Mouse (Mus musculus): ENCODE measurements at regions not wholly inside any gene's neighbourhood (a gene's known extent, or its start where the extent isn't known, plus 50 kb on each side); places are given as distances from the start of the nearest gene placed in this dataset.

GRCm38 (mm10) chr17:51526464-51526863 is 306.6 kb downstream of the Satb1 start:
- Histone ChIP-seq H3K4me1 (peaks cover 10% of the 10 kb centered on the region; the same call in 1 of the 2 replicates), H3K27ac (replicated peaks) (no peak overlapping the region), H3K27me3 (replicated peaks; ENCODE audit: low read depth, poor library complexity, severe bottlenecking) (no peaks in the 10 kb centered on the region), H3K36me3 (replicated peaks) (no peaks in the 10 kb centered on the region), H3K4me3 (no peak overlapping the region), H3K9me3 (no peaks in the 10 kb centered on the region)
- no peak for DNase-seq (ENCODE audit: low spot score)
- 20% methylated on average over 5 of the region's 5 CpGs for WGBS

GRCm38 (mm10) chr17:51526021-51526420 is 307.1 kb downstream of the Satb1 start:
- peaks cover 10% of the 10 kb centered on the region; the same call in 1 of the 2 replicates for H3K4me1 ChIP-seq
- 46% methylated on average over 4 of the region's 4 CpGs for WGBS
- no peak for DNase-seq (ENCODE audit: low spot score)
- no peaks in the 10 kb centered on the region for H3K27me3 ChIP-seq (replicated peaks; ENCODE audit: low read depth, poor library complexity, severe bottlenecking)
- no peaks in the 10 kb centered on the region for H3K36me3 ChIP-seq (replicated peaks)
- H3K9me3 ChIP-seq, result no peaks in the 10 kb centered on the region
- no peak overlapping the region for H3K27ac ChIP-seq (replicated peaks)
- H3K4me3 ChIP-seq, result no peak overlapping the region

GRCm38 (mm10) chr17:51525219-51525618 is 307.9 kb downstream of the Satb1 start:
- no peak for DNase-seq (ENCODE audit: low spot score)
- H3K4me1 ChIP-seq, result peaks cover 10% of the 10 kb centered on the region; the same call in 1 of the 2 replicates
- no peak overlapping the region for H3K27ac ChIP-seq (replicated peaks)
- 45% methylated on average over 2 of the region's 2 CpGs for WGBS
- H3K27me3 ChIP-seq (replicated peaks; ENCODE audit: low read depth, poor library complexity, severe bottlenecking), result no peaks in the 10 kb centered on the region
- no peaks in the 10 kb centered on the region for H3K9me3 ChIP-seq
- H3K36me3 ChIP-seq (replicated peaks), result no peaks in the 10 kb centered on the region
- H3K4me3 ChIP-seq, result no peak overlapping the region

- Histone ChIP-seq H3K27ac (replicated peaks) (no peak overlapping the region), H3K36me3 (replicated peaks) (no peaks in the 10 kb centered on the region), H3K4me3 (no peak overlapping the region), H3K9me3 (no peaks in the 10 kb centered on the region), H3K27me3 (replicated peaks; ENCODE audit: low read depth, poor library complexity, severe bottlenecking) (no peaks in the 10 kb centered on the region), H3K4me1 (no peaks in the 10 kb centered on the region)
- WGBS, result 49% methylated on average over 2 of the region's 2 CpGs
- no peak for DNase-seq (ENCODE audit: low spot score)
Observed at GRCm38 (mm10) chr17:51511917-51512316, 321.2 kb downstream of the Satb1 start.

- WGBS, result 80% methylated on average over 10 of the region's 10 CpGs
Observed at GRCm38 (mm10) chr17:51500751-51501150, 321.6 kb upstream of the Tbc1d5 start.

GRCm38 (mm10) chr17:51499541-51499940 is 320.4 kb upstream of the Tbc1d5 start:
- Histone ChIP-seq H3K27ac (replicated peaks) (no peak overlapping the region), H3K4me1 (no peaks in the 10 kb centered on the region), H3K4me3 (no peak overlapping the region), H3K9me3 (no peaks in the 10 kb centered on the region), H3K27me3 (replicated peaks; ENCODE audit: low read depth, poor library complexity, severe bottlenecking) (no peaks in the 10 kb centered on the region), H3K36me3 (replicated peaks) (no peaks in the 10 kb centered on the region)
- no peak for DNase-seq (ENCODE audit: low spot score)
- 83% methylated on average over 2 of the region's 2 CpGs for WGBS

More at GRCm38 (mm10) chr17:51500751-51501150, 321.6 kb upstream of the Tbc1d5 start:
- DNase-seq (ENCODE audit: low spot score), result no peak
- Histone ChIP-seq H3K27ac (replicated peaks) (no peak overlapping the region), H3K4me1 (no peaks in the 10 kb centered on the region), H3K27me3 (replicated peaks; ENCODE audit: low read depth, poor library complexity, severe bottlenecking) (no peaks in the 10 kb centered on the region), H3K9me3 (no peaks in the 10 kb centered on the region), H3K36me3 (replicated peaks) (no peaks in the 10 kb centered on the region), H3K4me3 (no peak overlapping the region)

GRCm38 (mm10) chr17:51495038-51495437 is 315.9 kb upstream of the Tbc1d5 start:
- Histone ChIP-seq H3K9me3 (no peaks in the 10 kb centered on the region), H3K4me1 (no peaks in the 10 kb centered on the region), H3K27ac (replicated peaks) (no peak overlapping the region), H3K27me3 (replicated peaks; ENCODE audit: low read depth, poor library complexity, severe bottlenecking) (no peaks in the 10 kb centered on the region), H3K4me3 (no peak overlapping the region), H3K36me3 (replicated peaks) (no peaks in the 10 kb centered on the region)
- WGBS, result 54% methylated on average over 2 of the region's 2 CpGs
- DNase-seq (ENCODE audit: low spot score), result no peak

- WGBS, result 72% methylated on average over 3 of the region's 3 CpGs
- no peak overlapping the region for H3K4me3 ChIP-seq
- H3K36me3 ChIP-seq (replicated peaks), result no peaks in the 10 kb centered on the region
- H3K9me3 ChIP-seq, result no peaks in the 10 kb centered on the region
- no peak overlapping the region for H3K27ac ChIP-seq (replicated peaks)
- H3K4me1 ChIP-seq, result no peaks in the 10 kb centered on the region
- DNase-seq (ENCODE audit: low spot score), result no peak
- no peaks in the 10 kb centered on the region for H3K27me3 ChIP-seq (replicated peaks; ENCODE audit: low read depth, poor library complexity, severe bottlenecking)
Observed at GRCm38 (mm10) chr17:51489386-51489785, 310.2 kb upstream of the Tbc1d5 start.

- Histone ChIP-seq H3K36me3 (replicated peaks) (no peaks in the 10 kb centered on the region), H3K27me3 (replicated peaks; ENCODE audit: low read depth, poor library complexity, severe bottlenecking) (no peaks in the 10 kb centered on the region), H3K9me3 (no peaks in the 10 kb centered on the region), H3K4me3 (no peak overlapping the region), H3K27ac (replicated peaks) (no peak overlapping the region), H3K4me1 (no peaks in the 10 kb centered on the region)
- DNase-seq (ENCODE audit: low spot score), result no peak
- WGBS, result 68% methylated on average over 3 of the region's 3 CpGs
Observed at GRCm38 (mm10) chr17:51487918-51488445, 308.8 kb upstream of the Tbc1d5 start.

GRCm38 (mm10) chr17:51477810-51478209 is 298.7 kb upstream of the Tbc1d5 start:
- peak; percentile 38 for DNase-seq (ENCODE audit: low spot score)
- no peak overlapping the region for H3K27ac ChIP-seq (replicated peaks)
- 73% methylated on average over 7 of the region's 7 CpGs for WGBS
- H3K36me3 ChIP-seq (replicated peaks), result no peaks in the 10 kb centered on the region
- no peaks in the 10 kb centered on the region for H3K4me1 ChIP-seq
- peaks cover 3% of the 10 kb centered on the region; the same call in 1 of the 2 replicates for H3K9me3 ChIP-seq
- H3K27me3 ChIP-seq (replicated peaks; ENCODE audit: low read depth, poor library complexity, severe bottlenecking), result no peaks in the 10 kb centered on the region
- no peak overlapping the region for H3K4me3 ChIP-seq

- WGBS, result 92% methylated on average over 8 of the region's 8 CpGs
- DNase-seq (ENCODE audit: low spot score), result no peak
- no peaks in the 10 kb centered on the region for H3K4me1 ChIP-seq
- H3K9me3 ChIP-seq, result peaks cover 3% of the 10 kb centered on the region; the same call in 1 of the 2 replicates
- H3K36me3 ChIP-seq (replicated peaks), result no peaks in the 10 kb centered on the region
- no peak overlapping the region for H3K4me3 ChIP-seq
- no peak overlapping the region for H3K27ac ChIP-seq (replicated peaks)
- no peaks in the 10 kb centered on the region for H3K27me3 ChIP-seq (replicated peaks; ENCODE audit: low read depth, poor library complexity, severe bottlenecking)
Observed at GRCm38 (mm10) chr17:51477404-51477803, 298.3 kb upstream of the Tbc1d5 start.

- Histone ChIP-seq H3K27me3 (replicated peaks; ENCODE audit: low read depth, poor library complexity, severe bottlenecking) (no peaks in the 10 kb centered on the region), H3K4me3 (peak overlapping the region; percentile 37; the same call in 1 of the 2 replicates), H3K9me3 (no peaks in the 10 kb centered on the region), H3K36me3 (replicated peaks) (no peaks in the 10 kb centered on the region), H3K27ac (replicated peaks) (no peak overlapping the region), H3K4me1 (peaks cover 9% of the 10 kb centered on the region)
- 49% methylated on average over 5 of the region's 5 CpGs for WGBS
- no peak for DNase-seq (ENCODE audit: low spot score)
Observed at GRCm38 (mm10) chr17:51462137-51462880, 283.2 kb upstream of the Tbc1d5 start.

- Histone ChIP-seq H3K27me3 (replicated peaks; ENCODE audit: low read depth, poor library complexity, severe bottlenecking) (no peaks in the 10 kb centered on the region), H3K36me3 (replicated peaks) (no peaks in the 10 kb centered on the region), H3K9me3 (no peaks in the 10 kb centered on the region), H3K4me3 (peak overlapping the region; percentile 37; the same call in 1 of the 2 replicates), H3K4me1 (peaks cover 9% of the 10 kb centered on the region), H3K27ac (replicated peaks) (no peak overlapping the region)
- peak; percentile 20 for DNase-seq (ENCODE audit: low spot score)
- WGBS, result 51% methylated on average over 14 of the region's 14 CpGs
Observed at GRCm38 (mm10) chr17:51461248-51461647, 282.1 kb upstream of the Tbc1d5 start.

Data from embryonic facial prominence, embryonic 10.5 days (tissue).